Mouse (Mus musculus): ENCODE data around the gene Kat2b.

GRCm38 (mm10) chr17:53643360-53643759 lies 76.7 kb downstream of the Kat2b start:
- TF ChIP-seq CTCF (IDR thresholded peaks at IDR 0.05; ENCODE audit: low read depth, low read length) (no peak), EP300 (IDR thresholded peaks at IDR 0.05; ENCODE audit: insufficient read depth, low read depth, low read length) (no peak), POLR2A (IDR thresholded peaks at IDR 0.05; ENCODE audit: insufficient read depth, low read length) (no peak)

Measured in ES-Bruce4 (cell line).